Mouse (Mus musculus): ENCODE results near the gene Lrch1. TPM values are rescaled to one million over a fixed set of nuclear protein-coding genes. Genes with fewer than 3 reads are reported as not detected.

The Lrch1 gene
- polyA plus RNA-seq, 1 experiment: 24.4 TPM

DNA sequence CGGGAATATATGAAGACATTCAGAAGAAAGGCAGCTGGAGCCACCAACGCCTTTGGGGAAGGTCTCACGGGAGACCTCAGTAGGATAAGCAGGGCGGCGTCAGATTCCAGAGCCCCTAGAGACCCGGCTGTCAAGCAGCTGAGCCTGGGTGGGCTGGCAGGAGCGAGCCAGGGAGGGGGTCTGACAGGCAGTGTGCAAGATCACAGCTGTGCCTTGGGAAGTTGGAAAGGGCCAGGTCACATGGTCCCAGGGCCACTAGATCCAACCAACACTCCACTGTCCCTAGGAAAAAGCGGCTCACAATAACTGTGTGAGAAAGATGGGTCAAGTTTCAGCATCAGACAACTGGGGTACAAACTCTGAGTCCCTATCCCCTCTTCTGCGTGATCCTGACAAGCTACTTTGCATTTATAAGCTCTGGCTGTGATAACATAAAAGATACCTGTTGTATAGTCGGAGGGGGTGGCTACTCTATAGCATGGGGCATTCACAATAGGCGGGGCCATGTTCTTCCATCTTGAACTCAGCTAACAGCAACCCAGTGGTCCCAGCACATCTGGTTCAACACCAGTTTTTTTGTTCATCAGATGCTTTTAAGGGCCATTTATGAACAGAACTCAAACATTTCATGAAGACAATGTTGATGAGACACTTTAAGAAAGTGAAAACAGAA is 20.6 kb downstream of the Lrch1 start:
- Histone ChIP-seq H3K27ac (ENCODE audit: insufficient read depth, low read length) (no peak overlapping the region), H3K4me3 (replicated peaks; ENCODE audit: insufficient read depth, low read depth, low read length) (no peak overlapping the region), H3K27me3 (ENCODE audit: control insufficient read depth, insufficient read depth, low read length) (no peaks in the 10 kb centered on the region), H3K4me1 (ENCODE audit: control insufficient read depth, insufficient read depth, low read length) (peaks cover under 1% of the 10 kb centered on the region; the same call in 1 of the 2 replicates)
- no peak for TF ChIP-seq CTCF (IDR thresholded peaks at IDR 0.05; ENCODE audit: borderline replicate concordance, insufficient read depth, low read depth, low read length)
- no peak for TF ChIP-seq POLR2A (IDR thresholded peaks at IDR 0.05; ENCODE audit: borderline replicate concordance, insufficient read depth, low read length)
- 70% methylated on average over 11 of the region's 11 CpGs for WGBS
- DNase-seq: no peak

DNA sequence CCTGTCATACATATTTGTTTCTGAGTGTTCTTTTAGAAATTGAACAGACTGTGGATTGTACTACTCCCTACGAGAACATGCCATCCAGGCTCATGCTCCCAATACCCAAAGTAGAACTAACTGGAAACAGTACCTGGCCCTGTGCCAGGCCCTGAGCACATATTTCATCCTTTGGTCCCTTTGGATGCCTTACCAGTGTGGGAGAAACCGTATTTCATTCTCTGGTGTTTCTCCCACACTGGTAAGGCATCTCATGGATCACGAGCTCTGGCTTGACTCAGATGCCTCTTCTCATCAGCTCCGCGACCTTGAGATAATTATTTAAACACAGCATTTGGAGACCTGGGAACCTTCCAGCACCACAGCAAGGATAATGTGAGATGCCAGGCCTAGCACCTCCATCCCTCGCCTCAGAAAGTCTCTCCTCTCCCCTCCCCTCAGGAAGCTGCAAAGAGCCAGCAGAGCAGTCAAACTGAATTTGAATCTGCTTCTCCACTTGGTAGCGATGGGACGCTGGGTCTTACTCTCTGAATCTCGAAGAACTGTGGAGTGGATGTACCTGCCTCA is 21.6 kb downstream of the Lrch1 start:
- Histone ChIP-seq H3K4me1 (ENCODE audit: control insufficient read depth, insufficient read depth, low read length) (peaks cover 2% of the 10 kb centered on the region; the same call in 1 of the 2 replicates), H3K4me3 (replicated peaks; ENCODE audit: insufficient read depth, low read depth, low read length) (no peak overlapping the region), H3K27me3 (ENCODE audit: control insufficient read depth, insufficient read depth, low read length) (no peaks in the 10 kb centered on the region), H3K27ac (ENCODE audit: insufficient read depth, low read length) (no peak overlapping the region)
- WGBS: 22% methylated on average over 9 of the region's 9 CpGs
- TF ChIP-seq CTCF (IDR thresholded peaks at IDR 0.05; ENCODE audit: borderline replicate concordance, insufficient read depth, low read depth, low read length) (no peak), POLR2A (IDR thresholded peaks at IDR 0.05; ENCODE audit: borderline replicate concordance, insufficient read depth, low read length) (no peak)
- DNase-seq: peak in 1 of 2 experiments; percentile 23

DNA sequence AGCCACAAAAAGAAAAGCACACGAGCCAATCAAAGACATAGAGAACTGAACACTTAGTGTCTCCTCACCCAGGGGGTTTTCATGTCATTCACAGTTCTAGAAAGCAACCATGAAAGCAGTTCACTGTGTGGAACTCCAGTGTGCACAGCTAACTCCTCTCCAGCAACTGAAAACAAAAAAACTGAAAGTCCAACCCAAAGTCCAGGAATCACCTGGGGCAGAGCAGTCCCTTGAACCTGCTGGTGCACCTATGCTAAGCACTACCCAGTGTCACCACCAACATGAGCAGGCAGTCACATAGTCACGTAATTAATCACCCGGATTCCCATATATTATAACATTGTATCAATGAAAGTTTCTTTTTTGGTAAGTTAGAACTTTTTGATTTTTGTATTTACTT is 23.2 kb downstream of the Lrch1 start:
- no peak overlapping the region for H3K27ac ChIP-seq (ENCODE audit: insufficient read depth, low read length)
- H3K4me1 ChIP-seq (ENCODE audit: control insufficient read depth, insufficient read depth, low read length): peaks cover 8% of the 10 kb centered on the region
- no peak for DNase-seq
- no peaks in the 10 kb centered on the region for H3K27me3 ChIP-seq (ENCODE audit: control insufficient read depth, insufficient read depth, low read length)
- no peak overlapping the region for H3K4me3 ChIP-seq (replicated peaks; ENCODE audit: insufficient read depth, low read depth, low read length)
- 94% methylated on average over 3 of the region's 3 CpGs for WGBS
- TF ChIP-seq POLR2A (IDR thresholded peaks at IDR 0.05; ENCODE audit: borderline replicate concordance, insufficient read depth, low read length): no peak
- no peak for TF ChIP-seq CTCF (IDR thresholded peaks at IDR 0.05; ENCODE audit: borderline replicate concordance, insufficient read depth, low read depth, low read length)

DNA sequence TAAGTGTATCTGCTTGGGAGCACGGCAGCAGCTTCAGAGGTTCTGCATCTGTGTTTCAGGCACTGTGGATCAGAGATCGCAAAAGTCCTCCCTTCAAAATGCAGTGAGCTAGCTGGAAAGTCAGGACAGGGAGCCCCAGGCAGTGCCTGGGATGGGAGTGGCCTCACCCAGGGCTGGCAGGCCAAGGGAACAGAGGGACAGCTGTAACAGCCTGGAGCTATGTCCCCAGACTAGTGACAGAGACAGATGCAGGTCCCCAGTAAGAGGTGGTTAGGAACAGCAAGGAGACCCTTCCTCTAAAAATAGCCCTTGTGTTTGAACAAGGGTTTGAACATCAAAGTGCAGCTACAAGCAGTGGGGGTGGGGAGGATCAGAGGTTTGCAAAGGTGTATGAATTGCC is 23.6 kb downstream of the Lrch1 start:
- Histone ChIP-seq H3K4me3 (replicated peaks; ENCODE audit: insufficient read depth, low read depth, low read length) (no peak overlapping the region), H3K27ac (ENCODE audit: insufficient read depth, low read length) (no peak overlapping the region), H3K27me3 (ENCODE audit: control insufficient read depth, insufficient read depth, low read length) (no peaks in the 10 kb centered on the region), H3K4me1 (ENCODE audit: control insufficient read depth, insufficient read depth, low read length) (peaks cover 8% of the 10 kb centered on the region)
- TF ChIP-seq CTCF (IDR thresholded peaks at IDR 0.05; ENCODE audit: borderline replicate concordance, insufficient read depth, low read depth, low read length) (no peak), POLR2A (IDR thresholded peaks at IDR 0.05; ENCODE audit: borderline replicate concordance, insufficient read depth, low read length) (no peak)
- 90% methylated on average over 2 of the region's 2 CpGs for WGBS
- DNase-seq: no peak

DNA sequence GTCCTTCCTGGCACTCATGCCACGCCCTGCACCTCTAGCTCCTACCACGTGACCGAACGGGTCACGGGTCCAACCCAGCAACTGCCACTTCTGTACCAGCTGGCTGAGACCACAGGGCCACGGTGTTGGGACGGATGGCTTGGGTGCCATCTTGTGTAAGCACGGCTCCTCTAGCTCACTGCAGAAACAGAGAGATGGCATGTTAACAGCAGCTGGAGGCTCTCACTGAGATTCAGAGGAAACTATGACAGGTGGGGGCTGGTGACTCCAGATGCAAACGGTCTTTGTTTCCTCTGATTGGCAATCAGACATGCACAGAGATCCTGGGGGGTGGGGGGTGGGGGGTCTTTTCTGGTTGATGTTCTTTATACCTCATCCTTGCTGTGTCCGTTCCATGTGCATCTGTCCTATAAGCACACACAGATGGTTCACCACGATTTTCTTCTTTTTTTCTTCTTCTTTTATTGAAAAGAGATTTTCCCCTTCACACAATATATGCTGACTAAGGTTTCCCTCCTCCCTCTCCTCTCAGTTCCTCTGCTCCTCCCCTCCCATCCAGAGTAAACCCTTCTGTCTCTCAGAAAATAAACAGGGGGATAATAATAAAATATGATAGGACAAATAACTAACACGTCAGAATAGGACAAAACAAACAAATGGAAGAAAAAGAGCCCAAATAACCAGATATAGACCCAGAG is 25.5 kb downstream of the Lrch1 start:
- Histone ChIP-seq H3K4me3 (replicated peaks; ENCODE audit: insufficient read depth, low read depth, low read length) (no peak overlapping the region), H3K27me3 (ENCODE audit: control insufficient read depth, insufficient read depth, low read length) (no peaks in the 10 kb centered on the region), H3K4me1 (ENCODE audit: control insufficient read depth, insufficient read depth, low read length) (peaks cover 8% of the 10 kb centered on the region), H3K27ac (ENCODE audit: insufficient read depth, low read length) (no peak overlapping the region)
- no peak for TF ChIP-seq CTCF (IDR thresholded peaks at IDR 0.05; ENCODE audit: borderline replicate concordance, insufficient read depth, low read depth, low read length)
- TF ChIP-seq POLR2A (IDR thresholded peaks at IDR 0.05; ENCODE audit: borderline replicate concordance, insufficient read depth, low read length): no peak
- WGBS: 82% methylated on average over 12 of the region's 12 CpGs
- DNase-seq: peak in 1 of 2 experiments; percentile 17

DNA sequence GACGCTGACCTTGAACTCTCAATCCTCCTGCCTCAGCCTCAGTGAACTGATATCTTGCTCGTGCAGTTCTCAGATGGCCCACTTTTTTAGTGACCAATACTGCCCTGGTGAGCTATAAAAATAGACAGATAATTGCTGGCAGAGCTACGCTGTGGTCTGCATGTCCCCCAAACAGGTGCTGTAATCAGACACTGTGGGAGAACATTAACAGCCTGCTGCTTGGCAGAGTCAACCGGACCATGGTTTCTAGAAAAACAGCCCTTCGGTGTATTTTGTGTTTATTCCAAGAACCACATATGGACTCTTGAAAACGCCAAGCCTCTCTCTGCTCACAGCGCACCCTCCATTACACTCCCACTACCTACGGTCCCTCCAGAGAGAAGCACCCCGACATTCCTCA is 26.2 kb downstream of the Lrch1 start:
- WGBS: 25% methylated on average over 9 of the region's 9 CpGs

DNA sequence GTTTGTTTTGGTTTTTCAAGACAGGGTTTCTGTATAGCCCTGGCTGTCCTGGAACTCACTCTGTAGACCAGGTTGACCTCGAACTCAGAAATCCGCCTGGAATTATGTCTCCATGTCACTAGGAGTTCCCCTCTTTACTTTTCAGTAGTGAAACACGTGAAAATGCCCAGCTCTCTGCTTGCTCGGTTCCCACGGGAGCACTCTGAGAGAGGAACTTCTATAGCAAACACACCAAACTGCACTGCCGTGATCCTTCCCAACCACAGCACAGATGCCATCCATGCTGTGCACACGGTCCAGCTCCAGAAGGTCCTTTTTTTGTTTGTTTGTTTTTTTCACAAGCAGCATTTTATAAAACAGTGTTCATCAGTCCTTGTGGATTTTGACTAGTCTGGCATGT is 28.5 kb downstream of the Lrch1 start:
- TF ChIP-seq CTCF (IDR thresholded peaks at IDR 0.05; ENCODE audit: borderline replicate concordance, insufficient read depth, low read depth, low read length): no peak
- no peak for TF ChIP-seq POLR2A (IDR thresholded peaks at IDR 0.05; ENCODE audit: borderline replicate concordance, insufficient read depth, low read length)
- DNase-seq: no peak
- Histone ChIP-seq H3K4me3 (replicated peaks; ENCODE audit: insufficient read depth, low read depth, low read length) (no peak overlapping the region), H3K27me3 (ENCODE audit: control insufficient read depth, insufficient read depth, low read length) (no peaks in the 10 kb centered on the region), H3K27ac (ENCODE audit: insufficient read depth, low read length) (no peak overlapping the region), H3K4me1 (ENCODE audit: control insufficient read depth, insufficient read depth, low read length) (peaks cover 14% of the 10 kb centered on the region)
- 84% methylated on average over 7 of the region's 7 CpGs for WGBS

More for the DNA sequence above, 26.2 kb downstream of the Lrch1 start:
- no peaks in the 10 kb centered on the region for H3K27me3 ChIP-seq (ENCODE audit: control insufficient read depth, insufficient read depth, low read length)
- H3K27ac ChIP-seq (ENCODE audit: insufficient read depth, low read length): no peak overlapping the region
- H3K4me3 ChIP-seq (replicated peaks; ENCODE audit: insufficient read depth, low read depth, low read length): no peak overlapping the region
- H3K4me1 ChIP-seq (ENCODE audit: control insufficient read depth, insufficient read depth, low read length): peaks cover 8% of the 10 kb centered on the region
- TF ChIP-seq POLR2A (IDR thresholded peaks at IDR 0.05; ENCODE audit: borderline replicate concordance, insufficient read depth, low read length): no peak
- no peak for TF ChIP-seq CTCF (IDR thresholded peaks at IDR 0.05; ENCODE audit: borderline replicate concordance, insufficient read depth, low read depth, low read length)
- peak in 1 of 2 experiments; percentile 55 for DNase-seq

Data from cerebellum, adult 2 months (tissue).